Mouse (Mus musculus): ENCODE results near the gene Anapc10.

Gene Anapc10

DNA sequence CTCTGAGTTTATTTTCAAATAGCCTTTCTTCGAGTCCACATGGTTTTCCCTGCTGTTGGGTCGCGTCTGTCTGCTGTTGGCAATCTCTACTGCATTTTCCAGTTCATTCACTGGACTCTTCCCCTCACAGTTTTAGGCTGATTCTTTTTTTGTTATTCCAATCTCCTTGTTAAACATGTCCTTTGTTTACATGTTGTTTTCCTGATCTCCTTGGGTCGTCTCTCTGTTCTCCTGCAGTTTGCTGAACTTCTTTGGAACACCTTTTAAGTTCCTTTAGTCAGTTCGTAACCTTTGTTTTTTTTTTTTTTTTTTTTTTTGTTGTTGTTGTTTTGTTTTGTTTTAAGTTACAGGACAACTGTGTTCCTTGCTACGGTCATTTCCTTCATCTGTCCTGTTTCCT lies 92.9 kb downstream of the Anapc10 start:
- in situ Hi-C loops (cut with MboI; ENCODE audit: low pct_unique_long_range_greater_than_20kb in 1 of 2, low sequenced_read_pairs in 2 of 2, unreplicated experiment in 1 of 2): no loop called here

DNA sequence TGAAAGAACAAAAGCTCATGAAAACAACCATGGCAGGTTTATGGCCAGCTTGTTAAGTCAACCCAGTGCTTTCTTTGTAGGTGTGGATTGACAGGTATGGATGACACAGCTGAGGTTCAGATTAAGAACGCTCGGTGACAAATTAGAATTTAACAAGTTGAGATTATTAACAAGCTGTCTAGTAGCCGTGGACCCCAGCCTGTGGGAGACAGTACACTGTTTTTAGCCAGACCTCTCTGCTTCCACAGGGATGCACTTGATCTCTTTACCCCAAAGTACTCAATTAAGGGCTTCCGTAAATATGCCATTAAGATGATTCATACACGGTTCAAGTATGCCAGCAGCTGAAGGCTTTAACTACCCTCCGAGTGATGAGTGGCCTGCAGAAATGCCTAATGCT lies 95.4 kb downstream of the Anapc10 start:
- in situ Hi-C loops (cut with MboI; ENCODE audit: low pct_unique_long_range_greater_than_20kb in 1 of 2, low sequenced_read_pairs in 2 of 2, unreplicated experiment in 1 of 2): no loop called here

DNA sequence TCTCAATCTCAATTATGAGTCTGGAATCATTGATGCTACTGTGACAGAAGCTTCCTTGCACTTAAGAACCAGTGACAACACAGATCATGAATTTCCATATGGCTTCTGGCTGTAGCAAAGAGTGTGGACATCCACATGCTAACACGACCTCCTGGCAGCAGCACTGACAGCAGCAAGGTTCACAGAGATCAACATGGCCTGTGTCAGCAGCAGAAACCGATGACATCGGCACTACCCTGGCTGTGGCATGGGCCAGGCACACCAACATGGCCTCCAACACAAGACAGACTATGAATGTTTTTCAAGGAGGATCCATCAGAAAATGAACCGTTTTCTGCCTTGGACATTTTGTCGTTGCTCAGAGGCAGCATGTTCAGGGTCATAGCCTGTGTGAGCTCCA lies 114.9 kb downstream of the Anapc10 start:
- in situ Hi-C loops (cut with MboI; ENCODE audit: low pct_unique_long_range_greater_than_20kb in 1 of 2, low sequenced_read_pairs in 2 of 2, unreplicated experiment in 1 of 2): no loop called here

Data from mouse embryonic stem cell (cell line).